Mouse (Mus musculus) hindbrain, postnatal 0 days (tissue): ENCODE measurements around the gene Plpp7. TPM values are rescaled to one million over a fixed set of nuclear protein-coding genes. Genes with fewer than 3 reads are reported as not detected.

Experiments
- ATAC-seq: fragments of 200-750 bp; cut with Nextera tagmentation; 2 replicates; pipeline ENCODE4 v1.8.0; 2017; ENCODE audit warnings: mild to moderate bottlenecking, moderate TSS enrichment, moderate library complexity
- DNase-seq: peaks from one replicate; pipeline ENCODE4 v3.0.0-alpha.2; 2015; ENCODE audit warnings: low spot score
- H3K27ac ChIP-seq: fragments of 300-500 bp; sonication (generic); 2 replicates; pipeline ENCODE4 v1.5.1; 2014; ENCODE audit warnings: mild to moderate bottlenecking
- H3K27me3 ChIP-seq: fragments of 300-500 bp; sonication (generic); 2 replicates; pipeline ENCODE4 v1.6.1; 2014; ENCODE audit warnings: low read length, mixed read lengths; ENCODE audit not compliant: insufficient read depth
- H3K36me3 ChIP-seq: fragments of 300-500 bp; sonication (generic); 2 replicates; pipeline ENCODE4 v1.6.1; 2014; ENCODE audit warnings: low read length, mixed read lengths; ENCODE audit not compliant: insufficient read depth
- H3K4me1 ChIP-seq: fragments of 300-500 bp; sonication (generic); 2 replicates; pipeline ENCODE4 v1.6.1; 2014; ENCODE audit warnings: antibody characterized with exemption, low read length, mixed read lengths; ENCODE audit not compliant: insufficient read depth
- H3K4me2 ChIP-seq: fragments of 300-500 bp; sonication (generic); 2 replicates; pipeline ENCODE4 v1.6.1; 2014; ENCODE audit warnings: low read depth, mild to moderate bottlenecking, low read length, moderate library complexity, mixed read lengths
- H3K4me3 ChIP-seq: fragments of 300-500 bp; sonication (generic); 2 replicates; pipeline ENCODE4 v1.5.1; 2014; ENCODE audit warnings: low read length
- H3K9ac ChIP-seq: fragments of 300-500 bp; sonication (generic); replicated peaks from 2 replicates; pipeline ENCODE4 v1.6.1; 2014; ENCODE audit warnings: mild to moderate bottlenecking, low read length, moderate library complexity, mixed read lengths
- H3K9me3 ChIP-seq: fragments of 300-500 bp; sonication (generic); 2 replicates; pipeline ENCODE4 v1.6.1; 2016; ENCODE audit warnings: low read length, mixed read lengths
- CTCF ChIP-seq: IDR thresholded peaks from 2 replicates; pipeline ENCODE4 v1.5.1; 2016; ENCODE audit warnings: antibody characterized with exemption, control low read depth, low read depth
- WGBS: fragments of 180-500 bp; shearing (Covaris S2); extraction: QIAGEN DNeasy Blood & Tissue Kit; methylation state at CpG from one replicate; pipeline ENCODE4 v1.1.7; 2014; 5-methylcytosine and 5-hydroxymethylcytosine counted together
- microRNA-seq, 2 experiments: library from miRNA; unstranded; fragments of <30 nt; microRNA quantifications; one replicate each; pipeline ENCODE4; 2016
- polyA plus RNA-seq: library from polyadenylated mRNA; unstranded; fragments of >200 nt; fragmentation: Nextera tagmentation; extraction: Ambion mirVana; gene quantifications from 2 replicates; pipeline ENCODE4 v1.2.1, GENCODE M21; 2015
- total RNA-seq: library from RNA; depleted of rRNA; stranded (reverse); fragments of >200 nt; gene quantifications from 2 replicates; pipeline ENCODE4 v1.2.3, GENCODE M21; 2014; rRNA removed

Gene Plpp7
- total and polyA plus RNA-seq, 2 experiments from 2014 or later: 28.3 to 50.5 TPM

DNA sequence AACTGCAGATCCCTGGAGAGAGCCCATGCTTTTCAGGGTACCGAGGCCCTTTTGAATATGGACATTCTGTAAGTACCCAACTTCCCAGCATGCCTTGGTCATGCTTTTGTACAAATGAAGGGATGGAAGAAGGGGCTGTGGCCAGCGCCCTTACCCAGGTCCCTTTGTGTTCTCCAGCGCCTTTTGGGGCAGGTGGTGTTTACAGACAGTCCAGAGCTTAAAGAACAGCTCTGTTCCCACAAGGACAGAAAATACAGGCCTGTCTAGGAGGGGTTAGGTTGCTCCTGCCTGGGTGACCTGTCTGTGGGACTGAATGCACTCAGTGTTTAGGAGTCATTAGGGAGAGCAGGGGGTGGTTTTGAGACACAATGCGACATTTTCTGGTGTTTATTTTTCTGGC is 62.0 kb downstream of the Plpp7 start:
- Histone ChIP-seq H3K27ac (peak overlapping the region; percentile 56), H3K36me3 (no peaks in the 10 kb centered on the region), H3K4me1 (peaks cover 45% of the 10 kb centered on the region), H3K27me3 (no peaks in the 10 kb centered on the region), H3K9me3 (no peaks in the 10 kb centered on the region), H3K9ac (peak overlapping the region; percentile 28; the same call in 1 of the 2 replicates), H3K4me2 (no peak overlapping the region), H3K4me3 (no peak overlapping the region)
- ATAC-seq: no peak
- 15% methylated on average over 4 of the region's 4 CpGs for WGBS
- DNase-seq: no peak
- TF ChIP-seq CTCF: no peak

- no peak overlapping the region for H3K9ac ChIP-seq
- WGBS: 58% methylated on average over 12 of the region's 12 CpGs
- DNase-seq: peak; percentile 58
- H3K4me3 ChIP-seq: no peak overlapping the region
- H3K4me2 ChIP-seq: no peak overlapping the region
- peaks cover 36% of the 10 kb centered on the region for H3K4me1 ChIP-seq
- peak; percentile 15; the same call in 1 of the 2 replicates for ATAC-seq
- TF ChIP-seq CTCF: peak; percentile 24; the same call in 1 of the 2 replicates
- H3K9me3 ChIP-seq: no peaks in the 10 kb centered on the region
- no peaks in the 10 kb centered on the region for H3K27me3 ChIP-seq
- no peak overlapping the region for H3K27ac ChIP-seq
- no peaks in the 10 kb centered on the region for H3K36me3 ChIP-seq
Measured at GRCm38 (mm10) chr2:32158616-32159239, 63.4 kb downstream of the Plpp7 start.

Small RNAs within 50 kb of the gene (microRNA-seq; reads per million reads assigned to microRNA genes)
- gene Mir7674: 0.88 to 1.1 reads per million in 2 experiments

Other genes with a start within 250 kb of the Plpp7 start
- 27.3 and 28.9 TPM in 2 replicates for gene Fibcd1, start 249.5 kb upstream of the Plpp7 start, total RNA-seq
- 8.7 and 9.1 TPM in 2 replicates for gene Fibcd1, start 249.5 kb upstream of the Plpp7 start, polyA plus RNA-seq
- 11.6 and 12.9 TPM in 2 replicates for gene Lamc3, start 208.2 kb upstream of the Plpp7 start, total RNA-seq
- 2.0 and 2.1 TPM in 2 replicates for gene Lamc3, start 208.2 kb upstream of the Plpp7 start, polyA plus RNA-seq
- 13.2 and 15.5 TPM in 2 replicates for gene Aif1l, start 145.4 kb upstream of the Plpp7 start, total RNA-seq
- gene Aif1l, start 145.4 kb upstream of the Plpp7 start, polyA plus RNA-seq: 16.2 and 18.2 TPM in 2 replicates
- gene Nup214, start 121.1 kb upstream of the Plpp7 start, total RNA-seq: 26.2 and 29.3 TPM in 2 replicates
- 65.3 and 67.4 TPM in 2 replicates for gene Nup214, start 121.1 kb upstream of the Plpp7 start, polyA plus RNA-seq
- 0.83 and 1.3 TPM in 2 replicates for gene Fam78a, start 10.7 kb upstream of the Plpp7 start, total RNA-seq
- gene Fam78a, start 10.7 kb upstream of the Plpp7 start, polyA plus RNA-seq: 0.21 and 0.39 TPM in 2 replicates
- gene Prrc2b, start 55.6 kb downstream of the Plpp7 start, total RNA-seq: 188 and 206 TPM in 2 replicates
- gene Prrc2b, start 55.6 kb downstream of the Plpp7 start, polyA plus RNA-seq: 44.8 and 55.9 TPM in 2 replicates
- gene Pomt1, start 141.1 kb downstream of the Plpp7 start, total RNA-seq: 41.2 and 41.8 TPM in 2 replicates
- gene Pomt1, start 141.1 kb downstream of the Plpp7 start, polyA plus RNA-seq: 18.0 and 19.4 TPM in 2 replicates
- gene Uck1, start 164.6 kb downstream of the Plpp7 start, total RNA-seq: 115 and 138 TPM in 2 replicates
- 90.8 and 92.5 TPM in 2 replicates for gene Uck1, start 164.6 kb downstream of the Plpp7 start, polyA plus RNA-seq
- gene Golga2, start 191.9 kb downstream of the Plpp7 start, total RNA-seq: 49.3 and 55.8 TPM in 2 replicates
- 24.4 and 25.7 TPM in 2 replicates for gene Golga2, start 191.9 kb downstream of the Plpp7 start, polyA plus RNA-seq
- 302 and 319 TPM in 2 replicates for gene Swi5, start 192.5 kb downstream of the Plpp7 start, total RNA-seq
- 487 and 513 TPM in 2 replicates for gene Swi5, start 192.5 kb downstream of the Plpp7 start, polyA plus RNA-seq